Mouse (Mus musculus) ES-Bruce4 (cell line): ENCODE results near the gene Pik3c2b. TPM values are rescaled to one million over a fixed set of nuclear protein-coding genes. Genes with fewer than 3 reads are reported as not detected.

ENCODE experiments used
- H3K27ac ChIP-seq: 2 replicates; pipeline ENCODE4 v1.5.1; 2012; ENCODE audit warnings: low read length, inconsistent platforms; ENCODE audit not compliant: insufficient read depth
- H3K27me3 ChIP-seq: 2 replicates; pipeline ENCODE4 v1.6.1; 2012; ENCODE audit warnings: mild to moderate bottlenecking, low read length, inconsistent platforms; ENCODE audit not compliant: control insufficient read depth, poor library complexity, insufficient read depth, severe bottlenecking
- H3K36me3 ChIP-seq: 2 replicates; pipeline ENCODE4 v1.6.1; 2012; ENCODE audit warnings: inconsistent platforms, mild to moderate bottlenecking, low read length, moderate library complexity; ENCODE audit not compliant: control insufficient read depth, poor library complexity, insufficient read depth, severe bottlenecking
- H3K4me1 ChIP-seq: one replicate; pipeline ENCODE4 v1.8.1; 2011; ENCODE audit warnings: low read length; ENCODE audit not compliant: control insufficient read depth, insufficient read depth
- H3K4me3 ChIP-seq: 2 replicates; pipeline ENCODE4 v1.5.1; 2011; ENCODE audit warnings: low read depth, mild to moderate bottlenecking, low read length
- H3K9ac ChIP-seq: 2 replicates; pipeline ENCODE4 v1.6.1; 2012; ENCODE audit warnings: low read depth, mild to moderate bottlenecking, inconsistent platforms; ENCODE audit not compliant: poor library complexity, severe bottlenecking
- H3K9me3 ChIP-seq: replicated peaks from 2 replicates; pipeline ENCODE4 v1.6.1; 2012; ENCODE audit warnings: mild to moderate bottlenecking, low read length, inconsistent platforms; ENCODE audit not compliant: control insufficient read depth, poor library complexity, insufficient read depth, severe bottlenecking
- CTCF ChIP-seq: IDR thresholded peaks from one replicate; pipeline ENCODE4 v1.8.1; 2011; ENCODE audit warnings: low read depth, low read length
- EP300 ChIP-seq: IDR thresholded peaks from 2 replicates; pipeline ENCODE4 v1.6.1; 2011; ENCODE audit warnings: low read depth, low read length; ENCODE audit not compliant: insufficient read depth
- POLR2A ChIP-seq: IDR thresholded peaks from one replicate; pipeline ENCODE4 v1.8.1; 2011; ENCODE audit warnings: low read length; ENCODE audit not compliant: insufficient read depth
- polyA plus RNA-seq: library from polyadenylated mRNA; stranded (reverse); fragments of >200 nt; gene quantifications from 2 replicates; pipeline ENCODE4 v1.2.4, GENCODE M21; 2011; ENCODE audit warnings: low read depth; ENCODE audit not compliant: missing spikeins, insufficient read depth, insufficient read length

Pik3c2b gene
- 6.0 and 6.4 TPM in 2 replicates for polyA plus RNA-seq

GRCm38 (mm10) chr1:133045011-133045860, at the start of gene Pik3c2b:
Gene Pik3c2b (plus strand): TSS chr1:133045667.
- Histone ChIP-seq H3K9me3 (no peaks in the 10 kb centered on the region), H3K27me3 (no peaks in the 10 kb centered on the region), H3K9ac (peak within 1 kb of the TSS; percentile 84), H3K36me3 (no peaks in the 10 kb centered on the region), H3K4me1 (no peaks in the 10 kb centered on the region), H3K4me3 (peak within 1 kb of the TSS; percentile 75), H3K27ac (no peak within 1 kb of the TSS)
- TF ChIP-seq EP300 = no peak
- TF ChIP-seq CTCF = no peak

- no peaks in the 10 kb centered on the region for H3K9me3 ChIP-seq
- TF ChIP-seq EP300 (no peak), CTCF (no peak), POLR2A (no peak)
- H3K27me3 ChIP-seq = no peaks in the 10 kb centered on the region
- H3K36me3 ChIP-seq = peaks cover 90% of the 10 kb centered on the region
- H3K27ac ChIP-seq = no peak overlapping the region; the same call in 1 of the 2 replicates
- H3K9ac ChIP-seq = no peak overlapping the region
- H3K4me1 ChIP-seq = no peaks in the 10 kb centered on the region
- no peak overlapping the region for H3K4me3 ChIP-seq
Observed at GRCm38 (mm10) chr1:133000347-133000746, 45.1 kb upstream of the Pik3c2b start.

DNA sequence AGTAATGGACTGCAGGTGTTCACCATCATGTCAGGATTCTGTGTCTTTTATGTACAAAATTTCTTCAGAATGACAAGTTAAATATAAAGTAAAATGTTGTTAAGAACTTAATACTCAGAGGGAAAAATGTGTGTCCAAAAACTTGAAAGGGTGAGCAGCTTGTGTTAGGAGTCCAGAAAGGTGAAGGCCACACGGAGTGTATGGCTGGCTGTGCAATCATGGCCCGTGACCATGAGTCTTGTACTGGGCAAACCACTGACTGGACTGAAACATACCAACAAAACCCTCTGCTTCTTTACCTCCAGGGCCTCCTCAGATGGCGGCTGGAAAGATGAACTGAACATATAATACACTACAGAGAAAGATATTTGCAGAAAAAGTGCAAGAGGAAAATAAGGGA, 38.9 kb upstream of the Pik3c2b start:
- Histone ChIP-seq H3K27ac (no peak overlapping the region), H3K4me1 (no peaks in the 10 kb centered on the region), H3K9me3 (no peaks in the 10 kb centered on the region), H3K27me3 (no peaks in the 10 kb centered on the region), H3K9ac (no peak overlapping the region), H3K4me3 (no peak overlapping the region), H3K36me3 (peaks cover 82% of the 10 kb centered on the region)
- no peak for TF ChIP-seq CTCF
- no peak for TF ChIP-seq POLR2A
- no peak for TF ChIP-seq EP300

GRCm38 (mm10) chr1:133011955-133012841, 33.3 kb upstream of the Pik3c2b start:
- H3K9ac ChIP-seq = no peak overlapping the region
- peaks cover 91% of the 10 kb centered on the region for H3K36me3 ChIP-seq
- peak overlapping the region; percentile 91 for H3K27ac ChIP-seq
- H3K4me3 ChIP-seq = no peak overlapping the region
- TF ChIP-seq POLR2A = no peak
- no peak for TF ChIP-seq CTCF
- TF ChIP-seq EP300 = no peak
- no peaks in the 10 kb centered on the region for H3K27me3 ChIP-seq
- no peaks in the 10 kb centered on the region for H3K9me3 ChIP-seq
- H3K4me1 ChIP-seq = no peaks in the 10 kb centered on the region

- Histone ChIP-seq H3K27me3 (no peaks in the 10 kb centered on the region), H3K9ac (peak overlapping the region; percentile 86), H3K4me1 (no peaks in the 10 kb centered on the region), H3K4me3 (no peak overlapping the region), H3K36me3 (peaks cover 90% of the 10 kb centered on the region), H3K27ac (peak overlapping the region; percentile 74), H3K9me3 (no peaks in the 10 kb centered on the region)
- TF ChIP-seq CTCF = no peak
- no peak for TF ChIP-seq POLR2A
- TF ChIP-seq EP300 = no peak
Observed at GRCm38 (mm10) chr1:133013331-133013730, 32.1 kb upstream of the Pik3c2b start.
